Mouse (Mus musculus) right cerebral cortex, postnatal 10 days (tissue): ENCODE measurements at regions not wholly inside any gene's neighbourhood (a gene's known extent, or its start where the extent isn't known, plus 50 kb on each side); places are given as distances from the start of the nearest gene placed in this dataset.
A peak's percentile ranks its signal among the peaks of the same experiment; 100 is the strongest.

Experiments
- DNase-seq, 2 experiments: peaks; one replicate each; pipeline ENCODE4 v3.0.0; 2021; ENCODE audit warnings: low spot score in 2 of 2

DNA sequence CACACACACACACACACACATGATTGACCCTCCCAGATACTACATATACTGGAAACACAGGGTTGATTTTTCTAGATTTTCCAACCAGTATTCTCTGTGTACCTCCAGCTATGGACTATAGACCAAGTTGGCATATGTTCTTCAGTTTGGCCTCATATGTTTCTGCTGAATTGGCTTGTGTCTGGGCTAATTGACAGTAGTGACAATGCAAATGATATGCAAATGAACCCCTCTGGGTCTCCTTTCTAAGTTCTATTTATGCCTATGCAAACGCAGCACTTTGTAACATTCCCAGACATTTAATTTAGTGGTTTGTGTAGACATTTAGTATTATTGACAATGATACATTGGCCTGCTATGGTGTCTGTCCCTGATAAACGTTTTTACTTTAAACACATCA, 582.0 kb upstream of the Negr1 start:
- no peak for DNase-seq

DNA sequence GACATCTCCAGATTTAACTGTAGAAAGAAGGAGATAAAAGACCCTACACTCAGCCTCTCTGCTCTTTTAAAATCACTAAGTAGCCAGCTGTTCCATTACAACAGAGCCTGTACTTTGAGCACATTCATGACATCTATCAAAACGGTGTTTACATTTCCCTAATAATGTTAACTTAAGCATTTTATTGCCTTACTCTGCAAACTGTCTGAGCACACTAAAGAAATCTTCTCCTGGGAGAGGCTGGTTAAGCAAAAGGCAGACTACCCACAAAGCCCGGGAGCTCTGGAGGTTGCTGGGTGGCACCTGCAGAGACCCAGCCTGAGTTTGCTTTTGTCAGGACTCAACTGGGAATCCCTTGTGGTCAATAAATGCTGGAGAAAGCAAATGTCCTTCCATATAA, 567.5 kb upstream of the Negr1 start:
- no peak for DNase-seq

DNA sequence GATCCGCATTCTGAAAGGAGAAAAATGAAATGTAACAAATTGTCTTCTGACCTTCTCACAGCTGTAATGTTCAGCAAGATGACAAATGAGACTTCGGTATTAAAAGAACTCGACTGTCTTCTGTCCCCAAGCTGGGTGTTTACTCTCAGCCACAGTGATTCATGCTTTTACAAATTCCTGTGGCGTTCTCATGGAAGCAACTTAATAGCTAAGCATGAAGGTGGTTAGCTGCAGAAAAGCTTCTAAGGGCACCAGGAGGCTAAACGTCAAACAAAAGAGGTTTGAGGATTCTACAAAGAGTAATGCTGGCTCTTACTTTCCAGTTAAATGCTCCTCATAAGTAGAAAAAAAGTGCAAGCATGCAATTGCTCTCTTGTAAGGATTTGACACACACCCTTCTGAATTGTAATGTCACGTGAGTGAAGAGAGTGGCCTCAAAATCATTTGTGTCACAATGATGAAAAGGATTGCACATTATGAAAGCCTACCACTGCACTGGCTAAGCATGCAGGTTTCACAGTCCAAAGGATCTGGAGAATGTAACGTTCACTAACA, 543.8 kb upstream of the Negr1 start:
- DNase-seq: no peak

DNA sequence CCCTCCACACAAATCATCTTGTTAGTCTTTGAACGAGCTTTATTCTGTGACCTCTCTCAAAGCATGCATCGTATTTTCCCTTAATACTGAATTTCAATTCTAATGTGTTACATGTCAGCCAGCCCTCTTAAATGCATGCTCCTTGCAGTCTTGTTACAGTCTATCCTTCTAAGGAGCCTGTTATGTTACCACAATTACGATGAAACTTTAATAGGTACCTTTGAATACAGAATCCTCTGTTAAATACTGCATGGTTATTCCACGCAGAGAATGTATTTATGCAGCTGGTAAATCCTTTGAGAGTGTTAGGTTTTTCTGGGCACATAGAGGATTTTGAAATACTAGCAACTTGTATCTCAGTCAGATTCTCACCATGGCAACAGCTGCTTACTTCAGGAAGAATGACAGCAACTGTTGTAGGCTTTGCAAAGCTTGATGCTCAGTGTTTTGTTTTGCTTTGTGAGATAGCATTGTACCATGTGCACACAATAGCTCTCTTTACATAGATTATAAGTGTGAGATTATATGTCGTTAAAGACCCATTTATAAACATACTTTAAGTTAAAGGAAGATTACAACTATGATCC, 532.9 kb upstream of the Negr1 start:
- DNase-seq: peak in 1 of 2 experiments; percentile 44

DNA sequence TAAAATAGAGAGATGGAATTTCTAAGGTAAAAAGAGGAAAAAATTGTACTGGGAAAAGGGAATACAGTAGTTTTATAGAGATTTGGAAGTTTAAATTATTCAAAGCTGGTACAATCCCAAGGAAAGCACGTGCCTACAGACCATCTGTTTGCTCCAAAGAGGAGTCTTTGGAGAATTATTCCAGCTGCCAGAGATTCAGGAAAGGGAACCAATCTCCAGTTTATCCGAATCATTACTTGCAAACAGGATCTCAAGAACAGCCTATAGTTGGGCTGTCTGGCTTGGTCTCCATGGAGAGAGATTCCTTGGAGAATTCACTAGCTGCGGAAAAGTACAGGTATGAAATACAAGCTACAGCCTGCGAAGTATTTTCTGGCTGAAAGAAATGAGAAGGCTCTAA, 491.3 kb upstream of the Negr1 start:
- DNase-seq: peak in 1 of 2 experiments; percentile 18

DNA sequence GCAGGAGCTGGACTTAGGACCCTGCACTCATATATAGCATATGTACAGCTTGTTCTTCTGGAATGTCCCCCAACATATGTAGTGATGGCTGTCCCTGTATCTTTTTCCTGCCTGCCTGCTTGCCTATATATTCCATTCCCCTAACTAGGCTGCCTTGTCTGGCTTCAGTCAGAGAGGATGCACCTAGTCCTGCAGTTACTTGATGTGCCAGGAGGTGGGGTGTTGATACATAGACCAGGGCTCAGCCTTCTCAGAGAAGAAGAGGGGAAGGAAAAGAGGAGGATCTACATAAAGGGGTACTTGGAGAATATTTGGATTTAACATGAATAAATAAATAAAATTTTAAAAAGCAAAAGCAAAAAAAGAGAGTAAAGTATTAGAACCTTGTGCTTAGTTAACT, 479.3 kb upstream of the Negr1 start:
- no peak for DNase-seq

DNA sequence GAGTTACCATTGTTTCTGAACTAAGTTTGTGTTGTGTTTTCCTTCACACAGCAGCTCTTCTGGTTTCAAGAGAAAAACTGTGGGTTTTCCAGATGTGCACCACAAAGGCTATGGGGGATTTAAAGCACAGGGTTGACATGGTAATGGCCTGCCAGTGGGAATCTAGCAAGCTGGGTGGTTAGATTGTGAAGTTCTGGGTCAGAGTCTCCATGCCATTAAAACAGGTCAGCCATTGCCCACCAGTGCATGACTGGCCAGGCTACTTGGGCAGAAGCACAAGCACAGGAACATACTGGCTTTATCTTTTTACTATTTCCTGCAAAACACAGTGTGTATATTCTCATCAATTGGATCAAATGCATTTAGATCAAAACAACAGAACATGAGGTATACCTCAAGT, 467.9 kb upstream of the Negr1 start:
- no peak for DNase-seq

DNA sequence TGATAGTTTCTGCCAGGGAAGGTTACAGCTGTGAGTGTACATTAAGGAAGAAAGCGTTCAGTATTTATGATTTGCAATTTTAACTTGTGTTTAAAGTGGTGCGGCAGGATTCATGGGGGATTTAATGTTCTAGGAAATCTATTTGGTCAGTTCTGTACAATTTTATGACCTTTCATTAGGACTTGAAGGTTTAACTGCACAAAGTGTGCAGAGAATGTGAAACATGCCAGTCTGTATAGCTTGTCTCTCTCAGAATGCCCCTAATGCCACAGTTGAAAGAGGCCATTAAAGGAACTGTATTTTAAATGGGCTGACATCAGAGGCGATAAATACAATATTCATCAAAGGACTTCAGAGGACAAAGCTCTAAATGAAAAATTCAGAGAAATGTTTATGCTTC, 466.6 kb upstream of the Negr1 start:
- DNase-seq: no peak

DNA sequence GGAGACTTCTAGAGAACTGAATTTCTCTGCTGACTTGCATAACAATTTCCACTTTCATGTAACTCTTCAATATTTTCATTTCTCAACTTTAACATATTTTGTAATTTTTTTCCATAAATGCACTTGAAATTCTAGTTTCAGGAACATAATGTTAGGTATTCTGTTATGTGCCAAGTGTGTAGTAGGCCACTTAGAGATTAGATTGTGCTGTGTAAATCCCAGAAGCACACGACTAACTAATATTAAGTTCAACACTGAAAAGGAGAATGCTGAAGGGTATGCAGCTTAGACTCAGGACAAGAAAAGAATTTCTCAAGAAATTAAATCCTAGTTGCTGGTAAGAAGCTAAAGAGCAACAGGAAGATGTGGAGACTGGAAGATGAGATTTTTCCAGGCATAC, 455.8 kb upstream of the Negr1 start:
- no peak for DNase-seq

DNA sequence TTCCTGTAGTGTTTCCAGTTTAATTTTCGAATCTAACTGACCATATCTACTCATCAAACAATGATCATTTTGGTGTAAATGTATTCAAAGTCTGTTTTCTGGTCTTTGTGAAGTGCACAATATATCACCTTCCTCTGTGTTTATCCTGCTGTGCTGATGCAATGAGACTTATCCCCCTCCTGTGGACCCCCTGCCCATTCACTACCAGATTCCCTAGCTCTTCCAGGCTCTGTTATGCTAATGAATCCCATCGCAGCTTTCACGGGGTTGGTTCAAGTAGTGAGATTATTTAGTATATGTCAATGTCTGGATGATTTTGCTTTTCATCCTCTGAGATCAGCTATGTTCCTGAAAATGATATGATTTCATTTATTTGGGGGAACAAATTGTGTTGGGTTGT, 441.3 kb upstream of the Negr1 start:
- DNase-seq: no peak

DNA sequence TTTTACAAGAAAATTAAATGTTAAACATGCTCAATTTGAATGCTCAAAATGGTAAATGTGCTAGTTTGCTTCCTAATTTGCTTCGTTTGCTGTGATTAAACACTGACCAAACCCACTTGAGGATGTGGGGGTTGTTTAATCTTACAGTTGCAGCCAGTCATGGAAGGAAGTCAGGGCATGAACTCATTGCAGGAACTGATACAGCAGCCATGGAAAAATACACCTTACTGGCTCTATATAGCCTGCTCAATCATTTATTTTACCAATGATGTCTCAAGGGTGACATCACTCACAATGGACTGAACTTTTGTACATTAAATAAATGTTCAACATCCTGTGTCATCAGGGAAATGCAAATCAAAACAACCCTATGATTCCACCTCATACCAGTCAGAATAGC, 430.0 kb upstream of the Negr1 start:
- DNase-seq: no peak

DNA sequence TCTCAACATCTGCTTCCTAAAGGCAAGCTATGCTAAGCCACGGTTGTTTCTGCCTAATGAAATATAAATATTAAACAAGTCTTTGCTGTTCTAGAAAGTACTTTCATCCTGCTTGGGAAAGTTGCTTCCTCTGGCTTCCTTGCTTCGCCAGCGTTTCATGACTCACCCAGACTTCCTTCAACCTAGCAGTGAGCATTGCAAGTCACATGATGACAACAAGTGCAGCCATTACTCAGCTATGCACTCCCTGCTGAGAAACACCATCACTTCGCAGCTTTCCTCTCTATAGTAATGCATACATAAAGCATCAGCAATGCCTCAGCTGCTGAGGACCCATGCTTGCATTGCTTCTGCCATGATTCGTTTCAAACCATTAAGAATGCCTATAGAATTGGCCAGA, 420.2 kb upstream of the Negr1 start:
- DNase-seq: no peak

DNA sequence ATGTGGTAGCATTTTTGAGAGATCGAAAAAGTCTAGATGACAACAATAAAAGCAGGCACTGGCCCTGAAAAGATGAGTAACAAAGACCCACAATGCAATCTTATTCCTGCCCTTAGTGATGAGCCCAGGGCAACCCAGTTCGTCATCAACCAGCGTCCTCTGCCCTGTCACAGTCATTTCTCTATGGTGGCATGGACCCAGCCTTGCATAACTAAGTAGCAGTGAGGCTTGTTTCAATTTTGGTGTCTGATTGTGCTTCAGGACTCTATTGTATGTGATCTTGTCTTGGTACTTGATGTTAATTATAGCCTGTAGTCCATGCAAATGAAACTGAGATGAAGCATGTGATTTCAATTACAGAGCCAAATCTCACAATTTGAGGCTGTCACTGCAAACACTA, 412.3 kb upstream of the Negr1 start:
- DNase-seq: no peak

DNA sequence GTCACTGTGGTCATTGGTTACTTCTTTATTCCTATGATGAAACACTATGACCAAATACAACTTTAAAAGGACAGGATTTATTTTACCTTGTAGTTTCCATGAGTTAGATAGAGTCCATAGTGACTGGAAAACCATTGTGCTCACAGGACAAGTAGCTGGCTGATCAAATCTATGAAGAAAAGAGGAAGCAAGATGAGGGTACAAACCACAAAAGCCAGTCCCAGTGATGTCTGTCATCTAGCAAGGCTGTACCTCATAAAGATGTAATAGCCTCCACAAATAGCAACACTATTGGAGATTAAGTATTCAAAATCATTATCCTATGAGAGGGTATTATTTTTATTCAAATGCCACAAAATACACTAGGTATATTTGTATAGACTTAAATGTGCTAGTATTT, 391.5 kb upstream of the Negr1 start:
- no peak for DNase-seq

DNA sequence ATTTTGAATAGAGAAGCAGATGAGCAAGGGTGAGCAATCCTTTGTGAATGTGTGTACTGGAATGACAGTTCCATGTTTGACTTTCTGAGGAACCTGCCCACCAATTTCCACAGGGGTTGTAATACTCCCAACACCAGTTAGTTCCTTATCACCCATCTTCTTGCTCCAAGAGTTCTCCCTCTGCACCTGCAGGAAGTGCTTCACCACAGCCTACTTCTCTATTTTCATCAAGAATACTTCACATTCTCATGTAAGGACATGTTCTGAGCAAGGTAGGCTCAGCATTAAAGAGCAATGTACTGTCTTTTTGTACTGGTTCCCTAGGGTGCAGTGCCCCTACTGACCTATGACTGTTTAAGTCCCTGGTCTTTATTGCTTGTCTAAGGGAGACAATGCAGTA, 362.9 kb upstream of the Negr1 start:
- no peak for DNase-seq

DNA sequence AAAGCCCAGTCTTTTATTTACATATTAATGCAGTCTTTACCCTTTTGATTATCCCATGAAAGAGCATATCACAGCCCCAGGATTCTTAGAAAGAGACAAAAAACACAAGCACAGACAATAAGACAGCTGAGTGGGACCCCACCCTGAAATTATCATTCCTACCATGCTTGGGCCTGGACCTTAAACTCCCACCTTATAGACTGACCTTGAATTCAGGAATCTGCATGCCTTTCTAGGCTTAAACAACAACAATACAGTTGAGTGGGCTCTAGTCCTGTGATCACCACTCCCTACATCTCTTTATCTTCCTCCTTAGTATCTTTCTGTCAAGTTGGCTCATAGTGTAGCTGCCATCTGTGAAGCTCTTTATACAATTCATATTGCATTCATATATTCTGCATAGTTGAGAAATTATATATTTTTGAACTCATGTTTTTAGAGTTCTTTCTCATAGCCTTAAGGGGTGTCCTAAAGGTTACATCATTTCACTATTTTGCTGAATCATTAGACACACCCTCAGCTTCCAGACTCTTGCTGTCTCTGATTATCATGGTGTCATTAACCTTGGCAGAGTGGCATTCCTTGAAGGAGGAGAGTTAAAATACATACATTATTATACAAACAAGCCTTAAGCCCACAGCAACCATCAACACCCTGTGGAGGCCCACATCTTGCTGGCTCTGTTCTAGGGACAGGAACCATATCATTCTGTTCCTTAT, 361.7 kb upstream of the Negr1 start:
- DNase-seq: no peak

DNA sequence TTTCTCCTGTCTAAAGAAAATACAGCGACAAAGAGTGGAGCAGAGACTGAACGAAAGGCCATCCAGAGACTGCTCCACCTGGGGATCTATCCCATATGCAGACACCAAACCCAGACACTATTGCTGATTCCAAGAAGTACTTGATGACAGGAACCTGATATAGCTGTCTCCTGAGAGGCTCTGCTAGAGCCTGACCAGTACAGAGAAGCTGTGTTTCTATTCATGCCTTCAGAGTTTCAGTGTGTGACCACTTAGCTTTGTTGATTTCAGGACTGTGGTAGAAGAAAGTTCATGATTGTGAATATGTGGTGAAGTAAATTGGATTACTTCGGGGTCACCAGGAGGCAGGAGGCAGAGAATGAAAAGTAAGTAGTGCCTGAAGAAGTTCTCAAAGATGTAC, 356.3 kb upstream of the Negr1 start:
- DNase-seq: no peak

DNA sequence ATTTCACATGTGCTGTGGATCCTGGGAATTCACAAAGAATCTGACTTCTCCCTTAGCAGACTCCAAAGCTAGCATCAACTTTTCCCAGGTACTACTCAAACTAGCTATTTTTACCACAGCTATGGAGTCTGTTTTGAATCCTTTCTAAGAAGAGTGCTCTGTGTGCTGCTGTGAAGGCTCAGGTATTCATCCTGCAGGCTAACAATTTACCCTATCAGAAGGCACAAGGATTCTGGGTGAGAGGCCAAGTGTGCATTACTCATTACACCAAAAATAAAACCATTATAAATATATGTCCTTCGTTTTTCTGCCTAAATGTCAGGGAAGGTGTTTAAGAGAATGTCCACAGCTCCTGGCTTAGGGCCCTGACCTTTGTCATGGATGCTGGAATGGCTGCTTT, 353.2 kb upstream of the Negr1 start:
- no peak for DNase-seq

DNA sequence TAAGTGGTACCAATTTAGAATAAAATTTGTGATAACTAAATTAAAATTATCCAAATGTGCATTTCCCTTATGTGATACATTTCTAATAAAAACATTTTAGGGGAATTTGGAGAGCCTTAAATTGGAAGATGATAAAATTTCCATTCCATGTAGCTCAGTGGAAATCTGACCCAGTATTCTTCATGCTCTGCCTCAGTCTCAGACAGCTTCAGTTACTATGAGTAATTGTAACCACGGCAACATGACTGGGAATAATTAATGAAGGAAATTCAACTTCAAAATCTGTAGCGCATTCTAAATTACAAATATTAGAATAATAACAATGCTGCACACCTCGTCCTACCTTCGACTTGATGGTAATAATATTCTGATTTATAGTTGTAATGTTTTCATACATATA, 350.8 kb upstream of the Negr1 start:
- no peak for DNase-seq

DNA sequence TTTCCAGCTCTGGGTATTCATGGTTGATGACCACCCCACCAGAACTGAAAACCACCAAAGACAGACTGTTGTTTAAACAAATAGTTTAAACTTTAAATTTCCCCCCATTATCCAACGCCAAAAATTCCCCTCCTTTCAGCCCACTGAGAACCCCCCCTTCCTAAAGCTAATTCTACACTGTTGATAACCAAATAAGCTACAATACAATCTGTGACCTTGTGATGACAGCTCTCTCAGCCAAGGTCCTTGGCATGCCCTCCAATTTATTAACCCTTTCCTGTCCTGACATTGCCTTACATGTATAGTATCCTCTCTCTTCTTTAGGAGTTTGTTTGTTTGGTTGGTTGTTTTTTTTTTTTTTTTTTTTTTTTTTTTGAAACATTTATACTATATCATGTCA, 346.8 kb upstream of the Negr1 start:
- DNase-seq: no peak

DNA sequence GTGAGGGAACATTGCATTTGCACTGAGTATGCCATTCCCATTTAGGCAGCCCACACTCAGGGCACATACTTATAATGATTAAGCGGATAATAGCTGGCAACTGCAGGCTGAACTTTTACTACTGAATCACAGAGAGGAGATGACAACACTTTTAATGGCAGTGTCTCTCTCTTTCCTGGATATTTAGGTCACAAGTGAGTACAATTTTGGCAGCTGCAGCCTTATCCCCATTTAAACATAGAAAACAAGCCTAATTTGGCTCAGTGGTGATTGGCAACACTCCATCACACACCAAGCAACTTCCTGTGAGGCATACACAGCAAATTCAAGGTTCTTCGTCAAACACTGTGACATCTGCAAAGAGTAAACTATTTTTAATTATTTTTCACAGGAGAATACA, 329.5 kb upstream of the Negr1 start:
- DNase-seq: peak in 1 of 2 experiments; percentile 22

DNA sequence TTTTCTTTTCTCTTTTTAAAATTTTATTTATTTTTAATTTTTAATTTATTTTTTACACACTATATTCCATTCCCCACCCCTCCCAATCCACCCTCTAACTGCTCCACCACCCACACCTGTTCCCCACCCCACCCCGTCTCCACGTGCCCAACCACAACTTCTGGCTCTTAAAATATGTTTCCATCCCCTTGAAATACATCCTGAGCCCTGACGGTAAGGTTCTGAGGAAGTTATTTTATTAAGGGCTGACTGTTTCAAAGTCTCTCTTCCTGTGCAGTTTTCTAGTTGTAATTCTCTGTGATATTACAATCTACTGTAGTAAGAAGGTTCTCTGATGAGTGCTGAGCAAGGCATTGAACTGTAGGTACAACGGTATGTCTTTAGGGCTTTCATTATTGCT, 325.6 kb upstream of the Negr1 start:
- DNase-seq: no peak

DNA sequence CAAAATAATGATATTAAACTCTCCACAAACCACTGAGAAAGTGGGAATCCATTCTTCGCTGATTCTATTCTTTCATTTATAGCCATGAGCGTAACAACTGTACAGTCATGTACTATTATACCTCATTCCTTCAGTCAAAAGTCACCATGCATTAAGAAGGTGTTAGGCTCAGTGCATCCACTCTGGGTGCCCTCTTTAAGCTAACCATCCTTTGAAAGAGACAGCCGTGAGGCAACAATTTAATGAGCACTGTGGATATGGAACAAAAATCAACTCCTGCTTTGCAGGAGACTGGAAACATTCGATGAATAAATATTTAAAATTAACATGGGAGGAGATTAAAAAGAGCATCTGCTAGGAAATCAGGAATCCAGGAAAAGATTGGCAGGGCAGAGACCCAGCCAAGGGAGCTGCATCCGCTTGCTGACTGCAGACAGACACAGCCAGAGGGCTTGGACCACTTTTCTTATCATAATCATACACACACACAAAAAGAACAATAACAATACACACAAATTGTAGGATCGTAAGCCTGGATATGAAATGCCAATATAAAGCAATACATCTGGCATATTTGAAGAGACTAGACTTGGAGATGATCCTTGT, 309.2 kb upstream of the Negr1 start:
- DNase-seq: no peak
